Mouse (Mus musculus): ENCODE results near the gene Mob3b. TPM values are rescaled to one million over a fixed set of nuclear protein-coding genes. Genes with fewer than 3 reads are reported as not detected.

Gene Mob3b
- total and polyA plus RNA-seq, 3 experiments = 0.33 TPM; not detected in 2

- no peak for ATAC-seq (ENCODE audit: extremely low read depth, insufficient number of reproducible peaks, low FRiP score, poor library complexity, severe bottlenecking)
- no peak for TF ChIP-seq GATA1 (IDR thresholded peaks at IDR 0.05; ENCODE audit: borderline replicate concordance, low read length)
- TF ChIP-seq POLR2AphosphoS5 (IDR thresholded peaks at IDR 0.05; ENCODE audit: insufficient replicate concordance, low read depth, low read length) = no peak
- no peak for TF ChIP-seq CTCF (IDR thresholded peaks at IDR 0.05; ENCODE audit: low read depth, low read length)
- no peak for TF ChIP-seq TAL1 (conservative IDR thresholded peaks at IDR 0.05; ENCODE audit: low read depth, low read length)
- TF ChIP-seq GATA2 (IDR thresholded peaks at IDR 0.05; ENCODE audit: borderline replicate concordance, low read depth, low read length) = no peak
- H3K4me1 ChIP-seq (ENCODE audit: insufficient read depth, low read depth, low read length) = no peaks in the 10 kb centered on the region
Observed at GRCm38 (mm10) chr4:35143472-35144102, 13.7 kb downstream of the Mob3b start.

GRCm38 (mm10) chr4:35140317-35140716, 17.0 kb downstream of the Mob3b start:
- Histone ChIP-seq H3K4me3 (ENCODE audit: low read depth, low read length) (no peak overlapping the region), H3K36me3 (replicated peaks) (no peaks in the 10 kb centered on the region), H3K27me3 (ENCODE audit: insufficient read depth, low read length) (0 out of 2 replicates have a peak, but pooled peaks cover 4% of the 10 kb centered on the region), H3K9me3 (replicated peaks) (no peaks in the 10 kb centered on the region), H3K4me1 (ENCODE audit: insufficient read depth, low read depth, low read length) (no peaks in the 10 kb centered on the region)
- TF ChIP-seq GATA1 (IDR thresholded peaks at IDR 0.05; ENCODE audit: borderline replicate concordance, low read length) (no peak), TAL1 (conservative IDR thresholded peaks at IDR 0.05; ENCODE audit: low read depth, low read length) (no peak), POLR2AphosphoS5 (IDR thresholded peaks at IDR 0.05; ENCODE audit: insufficient replicate concordance, low read depth, low read length) (no peak), GATA2 (IDR thresholded peaks at IDR 0.05; ENCODE audit: borderline replicate concordance, low read depth, low read length) (no peak), CTCF (IDR thresholded peaks at IDR 0.05; ENCODE audit: low read depth, low read length) (no peak)
- ATAC-seq (ENCODE audit: extremely low read depth, insufficient number of reproducible peaks, low FRiP score, poor library complexity, severe bottlenecking) = no peak
- DNase-seq (ENCODE audit: low spot score) = no peak

More at GRCm38 (mm10) chr4:35143472-35144102, 13.7 kb downstream of the Mob3b start:
- no peaks in the 10 kb centered on the region for H3K36me3 ChIP-seq (replicated peaks)
- peaks cover 4% of the 10 kb centered on the region; the same call in 1 of the 2 replicates for H3K27me3 ChIP-seq (ENCODE audit: insufficient read depth, low read length)
- H3K4me3 ChIP-seq (ENCODE audit: low read depth, low read length) = no peak overlapping the region
- no peak for DNase-seq (ENCODE audit: low spot score)
- H3K9me3 ChIP-seq (replicated peaks) = no peaks in the 10 kb centered on the region

- no peaks in the 10 kb centered on the region for H3K36me3 ChIP-seq (replicated peaks)
- H3K27me3 ChIP-seq (ENCODE audit: insufficient read depth, low read length) = 0 out of 2 replicates have a peak, but pooled peaks cover 4% of the 10 kb centered on the region
- H3K9me3 ChIP-seq (replicated peaks) = no peaks in the 10 kb centered on the region
- DNase-seq (ENCODE audit: low spot score) (no peak), ATAC-seq (ENCODE audit: extremely low read depth, insufficient number of reproducible peaks, low FRiP score, poor library complexity, severe bottlenecking) (no peak)
- H3K4me3 ChIP-seq (ENCODE audit: low read depth, low read length) = no peak overlapping the region
- no peaks in the 10 kb centered on the region for H3K4me1 ChIP-seq (ENCODE audit: insufficient read depth, low read depth, low read length)
- TF ChIP-seq CTCF (IDR thresholded peaks at IDR 0.05; ENCODE audit: low read depth, low read length) (no peak), GATA2 (IDR thresholded peaks at IDR 0.05; ENCODE audit: borderline replicate concordance, low read depth, low read length) (no peak), GATA1 (IDR thresholded peaks at IDR 0.05; ENCODE audit: borderline replicate concordance, low read length) (no peak), POLR2AphosphoS5 (IDR thresholded peaks at IDR 0.05; ENCODE audit: insufficient replicate concordance, low read depth, low read length) (no peak), TAL1 (conservative IDR thresholded peaks at IDR 0.05; ENCODE audit: low read depth, low read length) (no peak)
Observed at GRCm38 (mm10) chr4:35138077-35138476, 19.2 kb downstream of the Mob3b start.

GRCm38 (mm10) chr4:35136996-35137395, 20.3 kb downstream of the Mob3b start:
- no peak for DNase-seq (ENCODE audit: low spot score)
- Histone ChIP-seq H3K27me3 (ENCODE audit: insufficient read depth, low read length) (0 out of 2 replicates have a peak, but pooled peaks cover 4% of the 10 kb centered on the region), H3K9me3 (replicated peaks) (no peaks in the 10 kb centered on the region), H3K36me3 (replicated peaks) (no peaks in the 10 kb centered on the region), H3K4me3 (ENCODE audit: low read depth, low read length) (no peak overlapping the region), H3K4me1 (ENCODE audit: insufficient read depth, low read depth, low read length) (no peaks in the 10 kb centered on the region)
- TF ChIP-seq POLR2AphosphoS5 (IDR thresholded peaks at IDR 0.05; ENCODE audit: insufficient replicate concordance, low read depth, low read length) = no peak
- no peak for TF ChIP-seq GATA2 (IDR thresholded peaks at IDR 0.05; ENCODE audit: borderline replicate concordance, low read depth, low read length)
- TF ChIP-seq GATA1 (IDR thresholded peaks at IDR 0.05; ENCODE audit: borderline replicate concordance, low read length) = no peak
- ATAC-seq (ENCODE audit: extremely low read depth, insufficient number of reproducible peaks, low FRiP score, poor library complexity, severe bottlenecking) = no peak

GRCm38 (mm10) chr4:35135806-35136205, 21.5 kb downstream of the Mob3b start:
- Histone ChIP-seq H3K27me3 (ENCODE audit: insufficient read depth, low read length) (0 out of 2 replicates have a peak, but pooled peaks cover 4% of the 10 kb centered on the region), H3K9me3 (replicated peaks) (no peaks in the 10 kb centered on the region), H3K4me1 (ENCODE audit: insufficient read depth, low read depth, low read length) (no peaks in the 10 kb centered on the region), H3K4me3 (ENCODE audit: low read depth, low read length) (no peak overlapping the region), H3K36me3 (replicated peaks) (no peaks in the 10 kb centered on the region)
- DNase-seq (ENCODE audit: low spot score) = no peak
- TF ChIP-seq TAL1 (conservative IDR thresholded peaks at IDR 0.05; ENCODE audit: low read depth, low read length) = no peak
- no peak for TF ChIP-seq GATA2 (IDR thresholded peaks at IDR 0.05; ENCODE audit: borderline replicate concordance, low read depth, low read length)
- no peak for TF ChIP-seq GATA1 (IDR thresholded peaks at IDR 0.05; ENCODE audit: borderline replicate concordance, low read length)
- no peak for TF ChIP-seq POLR2AphosphoS5 (IDR thresholded peaks at IDR 0.05; ENCODE audit: insufficient replicate concordance, low read depth, low read length)
- no peak for TF ChIP-seq CTCF (IDR thresholded peaks at IDR 0.05; ENCODE audit: low read depth, low read length)
- no peak for ATAC-seq (ENCODE audit: extremely low read depth, insufficient number of reproducible peaks, low FRiP score, poor library complexity, severe bottlenecking)

GRCm38 (mm10) chr4:35134846-35135611, 22.3 kb downstream of the Mob3b start:
- Histone ChIP-seq H3K4me1 (ENCODE audit: insufficient read depth, low read depth, low read length) (no peaks in the 10 kb centered on the region), H3K36me3 (replicated peaks) (no peaks in the 10 kb centered on the region), H3K4me3 (ENCODE audit: low read depth, low read length) (no peak overlapping the region), H3K9me3 (replicated peaks) (no peaks in the 10 kb centered on the region), H3K27me3 (ENCODE audit: insufficient read depth, low read length) (0 out of 2 replicates have a peak, but pooled peaks cover under 1% of the 10 kb centered on the region)
- DNase-seq (ENCODE audit: low spot score) = no peak
- TF ChIP-seq TAL1 (conservative IDR thresholded peaks at IDR 0.05; ENCODE audit: low read depth, low read length) (no peak), POLR2AphosphoS5 (IDR thresholded peaks at IDR 0.05; ENCODE audit: insufficient replicate concordance, low read depth, low read length) (no peak), GATA2 (IDR thresholded peaks at IDR 0.05; ENCODE audit: borderline replicate concordance, low read depth, low read length) (no peak), GATA1 (IDR thresholded peaks at IDR 0.05; ENCODE audit: borderline replicate concordance, low read length) (no peak), CTCF (IDR thresholded peaks at IDR 0.05; ENCODE audit: low read depth, low read length) (no peak)
- no peak for ATAC-seq (ENCODE audit: extremely low read depth, insufficient number of reproducible peaks, low FRiP score, poor library complexity, severe bottlenecking)

Data from G1E (cell line).